Mouse (Mus musculus) adrenal gland, adult 18-20 months (tissue): ENCODE measurements around the gene Perp. TPM values are rescaled to one million over a fixed set of nuclear protein-coding genes. Genes with fewer than 3 reads are reported as not detected.

Source experiments
- DNase-seq, 2 experiments: peaks; one replicate each; pipeline ENCODE4 v3.0.0; 2021 to 2022; ENCODE audit warnings: low spot score in 2 of 2
- long read RNA-seq, 2 experiments: library from polyadenylated mRNA; stranded (forward); transcript quantifications; one replicate each; pipeline ENCODE4 v2.0.0; 2021
- total RNA-seq, 2 experiments: library from RNA; stranded (reverse); gene quantifications; 1 replicate in 1 of 2; 2 replicates in 1 of 2; pipeline ENCODE4 v1.2.3; 2021

The Perp gene
- total RNA-seq, result 1 to 10 TPM; 2.6 to 3.4 TPM
- long read RNA-seq, experiment 1, partial matches to known transcripts, result 0 of 2 reads
- long read RNA-seq, experiment 1, other reads (novel, unspliced or antisense), result 0 of 2 reads
- long read RNA-seq, experiment 2, partial matches to known transcripts, result 0 of 4 reads
- long read RNA-seq, experiment 2, other reads (novel, unspliced or antisense), result 0 of 4 reads

- peak; percentile 29 to 30 for DNase-seq
Measured at GRCm38 (mm10) chr10:18844441-18845286, at the start of gene Perp. TSS of gene Perp (plus strand) at chr10:18845020.

- no peak for DNase-seq
Measured at GRCm38 (mm10) chr10:18811751-18812150, 33.1 kb upstream of the Perp start.

- no peak for DNase-seq
Measured at GRCm38 (mm10) chr10:18816560-18816959, 28.3 kb upstream of the Perp start.

- no peak for DNase-seq
Measured at GRCm38 (mm10) chr10:18825143-18825542, 19.7 kb upstream of the Perp start.

- DNase-seq, result no peak
Measured at GRCm38 (mm10) chr10:18826107-18826506, 18.7 kb upstream of the Perp start.

GRCm38 (mm10) chr10:18827936-18828335, 16.9 kb upstream of the Perp start:
- no peak for DNase-seq

- DNase-seq, result no peak
Measured at GRCm38 (mm10) chr10:18830359-18830758, 14.5 kb upstream of the Perp start.

GRCm38 (mm10) chr10:18831823-18832222, 13.0 kb upstream of the Perp start:
- no peak for DNase-seq

- no peak for DNase-seq
Measured at GRCm38 (mm10) chr10:18834389-18834788, 10.4 kb upstream of the Perp start.

GRCm38 (mm10) chr10:18835684-18836479, 8.9 kb upstream of the Perp start:
- peak in 1 of 2 experiments; percentile 25 for DNase-seq

GRCm38 (mm10) chr10:18839530-18839929, 5.3 kb upstream of the Perp start:
- DNase-seq, result no peak

GRCm38 (mm10) chr10:18840736-18841135, 4.1 kb upstream of the Perp start:
- no peak for DNase-seq

- no peak for DNase-seq
Measured at GRCm38 (mm10) chr10:18845287-18845662, 455 bp downstream of the Perp start.

GRCm38 (mm10) chr10:18845711-18846110, 891 bp downstream of the Perp start:
- no peak for DNase-seq

GRCm38 (mm10) chr10:18846474-18847264, 1.8 kb downstream of the Perp start:
- no peak for DNase-seq

GRCm38 (mm10) chr10:18850177-18850576, 5.4 kb downstream of the Perp start:
- no peak for DNase-seq

GRCm38 (mm10) chr10:18853417-18853816, 8.6 kb downstream of the Perp start:
- DNase-seq, result no peak

- DNase-seq, result no peak
Measured at GRCm38 (mm10) chr10:18857244-18857643, 12.4 kb downstream of the Perp start.

GRCm38 (mm10) chr10:18859632-18860031, 14.8 kb downstream of the Perp start:
- no peak for DNase-seq

- no peak for DNase-seq
Measured at GRCm38 (mm10) chr10:18860119-18860824, 15.5 kb downstream of the Perp start.
